Mouse (Mus musculus) fat pad, adult 2 months (tissue): ENCODE measurements around the gene Aig1.

Source experiments
- DNase-seq: peaks from one replicate; pipeline ENCODE4 v3.0.0-alpha.2; 2011; ENCODE audit warnings: low read depth, low spot score; ENCODE audit errors: extremely low read depth

Gene Aig1

GRCm38 (mm10) chr10:13711281-13711829 lies 157.4 kb downstream of the Aig1 start:
- DNase-seq = no peak

GRCm38 (mm10) chr10:13705771-13706170 lies 163.0 kb downstream of the Aig1 start:
- DNase-seq = no peak

- no peak for DNase-seq
Observed at GRCm38 (mm10) chr10:13702688-13703087, 166.1 kb downstream of the Aig1 start.

- no peak for DNase-seq
Observed at GRCm38 (mm10) chr10:13702043-13702442, 166.7 kb downstream of the Aig1 start.

- no peak for DNase-seq
Observed at GRCm38 (mm10) chr10:13696326-13696725, 172.5 kb downstream of the Aig1 start.

GRCm38 (mm10) chr10:13693276-13693675 lies 175.5 kb downstream of the Aig1 start:
- DNase-seq = no peak

- no peak for DNase-seq
Observed at GRCm38 (mm10) chr10:13690773-13691172, 178.0 kb downstream of the Aig1 start.

- DNase-seq = no peak
Observed at GRCm38 (mm10) chr10:13689841-13690590, 178.8 kb downstream of the Aig1 start.

GRCm38 (mm10) chr10:13688386-13689120 lies 180.2 kb downstream of the Aig1 start:
- peak; percentile 19 for DNase-seq

GRCm38 (mm10) chr10:13687182-13687810 lies 181.5 kb downstream of the Aig1 start:
- no peak for DNase-seq

GRCm38 (mm10) chr10:13686127-13686526 lies 182.7 kb downstream of the Aig1 start:
- no peak for DNase-seq

- no peak for DNase-seq
Observed at GRCm38 (mm10) chr10:13685366-13685765, 183.4 kb downstream of the Aig1 start.

GRCm38 (mm10) chr10:13684452-13684851 lies 184.3 kb downstream of the Aig1 start:
- no peak for DNase-seq

- DNase-seq = no peak
Observed at GRCm38 (mm10) chr10:13682565-13682964, 186.2 kb downstream of the Aig1 start.

GRCm38 (mm10) chr10:13677440-13677839 lies 191.3 kb downstream of the Aig1 start:
- DNase-seq = no peak

- DNase-seq = no peak
Observed at GRCm38 (mm10) chr10:13675033-13675379, 193.8 kb downstream of the Aig1 start.

- DNase-seq = no peak
Observed at GRCm38 (mm10) chr10:13674304-13675032, 194.3 kb downstream of the Aig1 start.

- no peak for DNase-seq
Observed at GRCm38 (mm10) chr10:13667166-13667696, 201.5 kb downstream of the Aig1 start.

GRCm38 (mm10) chr10:13663476-13663875 lies 205.3 kb downstream of the Aig1 start:
- DNase-seq = no peak

GRCm38 (mm10) chr10:13659778-13660177 lies 209.0 kb downstream of the Aig1 start:
- no peak for DNase-seq
